Mouse (Mus musculus) right cerebral cortex, postnatal 4 days (tissue): ENCODE measurements at regions not wholly inside any gene's neighbourhood (a gene's known extent, or its start where the extent isn't known, plus 50 kb on each side); places are given as distances from the start of the nearest gene placed in this dataset.

Experiments used
- DNase-seq: peaks from one replicate; pipeline ENCODE4 v3.0.0-alpha.2; 2022

GRCm38 (mm10) chr13:52154844-52155587 lies 308.5 kb downstream of the Gadd45g start:
- DNase-seq, result peak; percentile 46

GRCm38 (mm10) chr13:52155588-52156086 lies 309.2 kb downstream of the Gadd45g start:
- DNase-seq, result no peak

GRCm38 (mm10) chr13:52162676-52163075 lies 316.2 kb downstream of the Gadd45g start:
- DNase-seq, result no peak

- DNase-seq, result no peak
These were observed 319.1 kb downstream of the Gadd45g start for GRCm38 (mm10) chr13:52165531-52165930.

GRCm38 (mm10) chr13:52167968-52168367 lies 321.5 kb downstream of the Gadd45g start:
- DNase-seq, result no peak

- no peak for DNase-seq
These were observed 326.3 kb downstream of the Gadd45g start for GRCm38 (mm10) chr13:52172706-52173346.

- no peak for DNase-seq
These were observed 329.2 kb downstream of the Gadd45g start for GRCm38 (mm10) chr13:52175665-52176064.

GRCm38 (mm10) chr13:52179977-52180376 lies 333.5 kb downstream of the Gadd45g start:
- no peak for DNase-seq

- DNase-seq, result no peak
These were observed 337.2 kb downstream of the Gadd45g start for GRCm38 (mm10) chr13:52183635-52184034.

- DNase-seq, result no peak
These were observed 339.1 kb downstream of the Gadd45g start for GRCm38 (mm10) chr13:52185574-52185973.

GRCm38 (mm10) chr13:52187841-52188604 lies 341.5 kb downstream of the Gadd45g start:
- DNase-seq, result no peak

- no peak for DNase-seq
These were observed 342.1 kb downstream of the Gadd45g start for GRCm38 (mm10) chr13:52188605-52189003.

GRCm38 (mm10) chr13:52189382-52189923 lies 341.6 kb downstream of the Diras2 start:
- DNase-seq, result no peak

- no peak for DNase-seq
These were observed 340.8 kb downstream of the Diras2 start for GRCm38 (mm10) chr13:52190256-52190655.

GRCm38 (mm10) chr13:52190848-52191590 lies 340.1 kb downstream of the Diras2 start:
- no peak for DNase-seq

GRCm38 (mm10) chr13:52196917-52197316 lies 334.2 kb downstream of the Diras2 start:
- DNase-seq, result no peak

- DNase-seq, result no peak
These were observed 332.3 kb downstream of the Diras2 start for GRCm38 (mm10) chr13:52198649-52199348.

- no peak for DNase-seq
These were observed 328.7 kb downstream of the Diras2 start for GRCm38 (mm10) chr13:52202372-52202771.

- no peak for DNase-seq
These were observed 325.1 kb downstream of the Diras2 start for GRCm38 (mm10) chr13:52205951-52206350.

GRCm38 (mm10) chr13:52216343-52216742 lies 314.7 kb downstream of the Diras2 start:
- DNase-seq, result no peak

- no peak for DNase-seq
These were observed 314.0 kb downstream of the Diras2 start for GRCm38 (mm10) chr13:52217066-52217465.

GRCm38 (mm10) chr13:52217741-52218140 lies 313.3 kb downstream of the Diras2 start:
- no peak for DNase-seq
